Mouse (Mus musculus): ENCODE data around the gene Dyx1c1. TPM values are rescaled to one million over a fixed set of nuclear protein-coding genes. Genes with fewer than 3 reads are reported as not detected.

The Dyx1c1 gene
- polyA plus RNA-seq (2015; fragmentation: Nextera tagmentation; extraction: Ambion mirVana), result 2.7 and 3.4 TPM in 2 replicates

GRCm38 (mm10) chr9:72958521-72959450, at the start of gene Dyx1c1, which contains the start of gene Gm44503:
Dyx1c1 (plus strand) TSS chr9:72958785.
Gm44503 (plus strand) TSS chr9:72958852.

DNA sequence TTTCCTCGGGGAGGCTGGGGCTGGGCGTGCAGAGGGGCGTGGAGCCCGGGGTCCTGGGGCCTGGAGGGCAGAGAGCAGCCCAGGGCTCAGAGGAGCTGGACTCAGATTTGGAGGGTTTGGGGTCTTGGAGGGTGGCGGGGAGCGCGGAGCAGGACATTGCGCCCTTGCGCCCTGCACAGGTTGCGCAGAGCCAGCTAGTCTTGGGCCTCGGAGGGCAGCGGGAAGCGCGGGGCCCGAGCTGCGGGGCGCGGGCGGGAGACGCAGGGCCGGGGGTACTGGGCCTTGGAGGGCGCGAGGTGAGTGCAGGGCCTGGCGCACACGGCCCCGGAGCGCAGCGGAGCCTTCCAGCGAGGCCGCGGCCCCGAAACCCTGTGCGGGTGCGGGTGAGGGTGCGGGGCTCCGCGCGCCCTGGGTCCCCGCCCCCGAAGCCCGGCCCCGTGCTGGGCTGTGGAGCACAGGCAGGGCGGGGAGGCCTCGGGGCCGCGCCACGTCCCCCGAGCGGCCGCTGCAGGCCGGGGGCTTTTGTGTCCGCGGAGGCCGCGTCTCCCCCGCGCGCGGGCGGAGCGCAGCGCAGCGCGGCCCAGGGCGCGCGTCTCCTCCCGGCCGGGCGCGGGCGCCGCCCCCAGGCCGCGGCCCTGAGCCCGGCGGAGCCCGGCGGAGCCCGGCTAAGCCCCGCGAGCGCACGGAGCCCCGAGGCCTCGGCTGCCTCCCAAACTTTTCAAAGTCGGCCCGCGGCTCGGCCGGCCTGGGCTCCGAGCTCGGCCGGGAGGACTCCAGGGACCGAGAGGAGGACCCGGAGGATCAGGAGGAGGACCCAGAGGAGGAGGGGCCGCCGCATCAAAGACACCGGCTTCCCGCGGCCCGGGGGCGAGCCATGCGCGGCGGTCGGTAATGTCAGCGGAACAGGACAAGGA, 33.3 kb upstream of the Dyx1c1 start, which contains the start of gene Pygo1:
TSS of gene Pygo1 (plus strand) at position 625 of the 914 bp plus-strand sequence.

GRCm38 (mm10) chr9:72985250-72986220, 26.9 kb downstream of the Dyx1c1 start, which contains the start of the genes Ccpg1os and Ccpg1:
Ccpg1os (minus strand) TSS chr9:72985382.
Ccpg1 (plus strand) TSS chr9:72985429.

Small RNA genes lying within 50 kb of the gene (microRNA-seq; reads per million reads assigned to microRNA genes)
- gene Gm27353, result not detected

Other genes with a start within 250 kb of the Dyx1c1 start
- 0.34 TPM in 2 replicates for gene Prtg, start 151.9 kb upstream of the Dyx1c1 start, polyA plus RNA-seq (2015; fragmentation: Nextera tagmentation; extraction: Ambion mirVana)
- gene Pygo1, start 33.1 kb upstream of the Dyx1c1 start, polyA plus RNA-seq (2015; fragmentation: Nextera tagmentation; extraction: Ambion mirVana), result 9.6 and 10.9 TPM in 2 replicates
- not detected in 2 replicates for gene Gm44503, start 67 bp downstream of the Dyx1c1 start, polyA plus RNA-seq (2015; fragmentation: Nextera tagmentation; extraction: Ambion mirVana)
- gene Ccpg1os, start 26.6 kb downstream of the Dyx1c1 start, polyA plus RNA-seq (2015; fragmentation: Nextera tagmentation; extraction: Ambion mirVana), result 20.4 and 23.8 TPM in 2 replicates
- 35.7 and 36.9 TPM in 2 replicates for gene Ccpg1, start 26.6 kb downstream of the Dyx1c1 start, polyA plus RNA-seq (2015; fragmentation: Nextera tagmentation; extraction: Ambion mirVana)
- 10.1 and 11.5 TPM in 2 replicates for gene Pigb, start 81.6 kb downstream of the Dyx1c1 start, polyA plus RNA-seq (2015; fragmentation: Nextera tagmentation; extraction: Ambion mirVana)
- 4.2 and 5.6 TPM in 2 replicates for gene Rab27a, start 86.1 kb downstream of the Dyx1c1 start, polyA plus RNA-seq (2015; fragmentation: Nextera tagmentation; extraction: Ambion mirVana)
- 0.17 and 0.24 TPM in 2 replicates for gene Khdc3, start 143.1 kb downstream of the Dyx1c1 start, polyA plus RNA-seq (2015; fragmentation: Nextera tagmentation; extraction: Ambion mirVana)
- gene Gm20509, start 143.7 kb downstream of the Dyx1c1 start, polyA plus RNA-seq (2015; fragmentation: Nextera tagmentation; extraction: Ambion mirVana), result not detected in 2 replicates
- 89.1 and 91.0 TPM in 2 replicates for gene Rsl24d1, start 154.6 kb downstream of the Dyx1c1 start, polyA plus RNA-seq (2015; fragmentation: Nextera tagmentation; extraction: Ambion mirVana)

Measured in neural tube, postnatal 0 days (tissue).